Mouse (Mus musculus) layer of hippocampus, postnatal 36 days (tissue): ENCODE results near the gene Anks1b. TPM values are rescaled to one million over a fixed set of nuclear protein-coding genes. Genes with fewer than 3 reads are reported as not detected.

Experiments used
- DNase-seq, 2 experiments: peaks; one replicate each; pipeline ENCODE4 v3.0.0; 2022
- total RNA-seq, 2 experiments: library from RNA; stranded (reverse); gene quantifications; 2 replicates each; pipeline ENCODE4 v1.2.3; 2021

The Anks1b gene
- total RNA-seq, 2 experiments from 2014 or later, result 492 to 532 TPM

- DNase-seq, result no peak
These were observed 1007.7 kb downstream of the Anks1b start for GRCm38 (mm10) chr10:90880854-90881560.

DNA sequence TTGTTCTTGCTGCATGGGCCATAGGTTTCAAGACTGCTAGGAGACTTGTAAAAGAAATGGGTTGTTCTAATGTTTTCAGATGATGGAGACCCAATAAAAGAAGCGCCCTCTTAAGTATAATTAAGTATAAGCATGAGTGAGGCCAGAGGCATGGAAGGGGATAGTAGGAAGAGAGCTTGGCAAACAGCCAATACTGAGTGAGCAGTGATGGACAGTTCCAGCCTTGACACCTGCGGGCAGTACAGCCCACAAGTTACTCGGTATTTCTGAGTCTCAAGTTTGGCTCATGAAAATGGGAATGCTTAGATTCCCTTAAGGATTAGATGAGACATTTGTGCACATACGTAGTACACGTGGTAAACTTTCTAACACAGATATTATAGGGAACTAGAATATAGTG lies 1016.3 kb downstream of the Anks1b start:
- no peak for DNase-seq

DNA sequence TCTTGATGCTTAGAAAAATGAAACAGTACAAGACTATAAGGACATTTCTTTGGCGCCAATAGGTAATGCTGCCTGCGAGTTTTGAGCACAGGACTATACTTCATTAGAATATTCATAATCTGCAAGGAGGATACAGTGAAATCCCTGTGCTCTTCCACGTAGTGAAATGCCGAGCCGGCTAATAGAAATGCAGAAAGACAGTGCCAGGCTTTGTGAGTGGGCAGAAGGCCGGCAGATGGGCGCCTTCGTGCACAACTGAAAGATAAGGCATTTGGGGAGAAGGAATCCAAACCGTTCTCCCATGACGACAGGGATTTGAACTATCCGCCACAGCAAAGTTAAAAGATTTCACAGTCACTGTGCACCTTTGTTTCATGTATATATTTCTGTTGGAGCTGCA lies 1019.4 kb downstream of the Anks1b start:
- peak; percentile 70 to 71 for DNase-seq

DNA sequence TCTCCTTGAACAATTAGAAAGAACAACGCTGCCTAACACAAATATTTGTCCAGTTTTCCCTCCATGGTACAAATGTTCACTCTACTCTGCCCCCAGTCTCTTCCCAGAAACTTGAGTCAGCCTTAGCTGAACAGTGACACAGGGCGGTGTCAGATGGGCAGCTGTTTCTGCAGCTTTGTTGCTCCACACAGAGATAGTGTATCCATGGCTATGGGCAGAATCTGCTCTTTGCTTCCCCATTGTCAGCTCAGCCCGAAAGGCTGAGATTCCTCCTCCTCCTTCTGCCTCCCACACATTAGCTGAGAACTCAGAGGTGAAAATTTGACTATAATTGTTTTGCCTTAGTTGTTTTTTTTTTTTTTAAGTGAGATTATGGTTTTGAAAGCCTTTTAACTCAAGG lies 1024.6 kb downstream of the Anks1b start:
- no peak for DNase-seq

DNA sequence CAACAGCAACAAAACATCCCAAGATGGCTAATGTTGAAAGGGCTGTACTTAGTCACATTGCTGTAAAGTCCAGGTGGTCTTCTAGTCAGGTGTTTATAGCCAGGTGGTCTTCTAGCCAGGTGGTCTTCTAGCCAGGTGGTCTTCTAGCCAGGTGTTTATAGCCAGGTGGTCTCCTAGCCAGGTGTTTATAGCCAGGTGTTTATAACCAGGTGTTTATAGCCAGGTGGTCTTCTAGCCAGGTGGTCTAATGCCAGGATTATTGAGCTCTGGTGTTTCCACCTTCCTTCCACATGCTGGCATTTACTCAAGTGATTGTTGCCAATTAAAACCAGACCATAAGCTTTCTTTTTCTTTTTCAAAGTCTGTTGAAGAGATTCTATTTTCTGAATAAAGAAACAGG lies 1030.9 kb downstream of the Anks1b start:
- no peak for DNase-seq

GRCm38 (mm10) chr10:90907381-90907780 lies 1034.1 kb downstream of the Anks1b start:
- DNase-seq, result no peak

DNA sequence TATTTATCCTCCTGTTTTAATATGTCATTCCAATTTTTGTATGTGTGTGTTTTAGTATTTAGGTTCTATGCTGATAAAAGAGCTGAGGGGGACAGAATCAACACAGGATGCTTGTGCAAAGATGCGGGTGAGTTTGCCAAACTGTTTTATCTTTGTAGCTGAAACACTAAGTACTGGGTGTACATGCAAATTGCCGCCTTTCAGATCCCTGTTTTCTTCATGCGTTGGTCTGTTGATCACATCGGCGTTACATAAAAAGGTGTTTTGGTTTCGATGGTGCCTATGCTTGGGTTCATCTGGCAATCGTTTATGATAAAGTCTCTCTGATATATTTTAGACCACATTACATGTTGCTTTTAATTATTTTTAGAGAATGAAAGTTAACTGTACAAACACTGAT lies 1050.2 kb downstream of the Anks1b start:
- DNase-seq, result no peak

- no peak for DNase-seq
These were observed 1059.8 kb downstream of the Anks1b start for GRCm38 (mm10) chr10:90933088-90933487.

GRCm38 (mm10) chr10:90934678-90935077 lies 1061.4 kb downstream of the Anks1b start:
- DNase-seq, result no peak

DNA sequence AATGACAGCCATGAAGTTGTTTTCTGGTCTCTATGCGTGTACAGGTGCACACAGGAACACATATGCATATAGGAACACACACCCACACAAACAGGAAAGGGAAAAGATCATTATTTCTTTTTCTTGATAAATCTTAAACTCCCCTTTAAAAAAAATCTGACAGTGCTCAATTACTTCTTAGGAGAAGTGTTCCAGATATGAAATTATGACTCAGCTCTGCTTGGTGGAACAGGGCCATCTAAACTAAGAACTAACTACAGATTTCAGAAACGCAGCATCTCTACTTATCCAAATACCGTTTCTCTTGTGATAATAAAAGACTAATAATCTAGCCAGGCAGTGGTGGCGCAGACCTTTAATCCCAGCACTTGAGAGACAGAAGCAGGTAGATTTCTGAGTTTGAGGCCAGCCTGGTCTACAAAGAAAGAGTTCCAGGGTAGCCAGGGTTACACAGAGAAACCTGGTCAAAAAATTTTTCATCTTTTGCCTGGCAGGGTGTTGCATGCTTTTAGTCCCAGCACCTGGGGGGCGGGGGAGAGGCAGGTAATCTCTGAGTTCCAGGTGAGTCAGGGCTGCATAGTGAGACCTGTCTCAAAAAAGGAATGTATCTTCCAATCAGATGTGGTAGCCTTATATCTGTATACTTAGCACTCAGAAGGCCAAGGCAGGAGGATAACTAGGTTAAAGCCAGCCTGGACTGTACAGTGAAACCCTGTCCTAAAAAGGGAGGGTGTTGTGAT lies 1064.6 kb downstream of the Anks1b start:
- DNase-seq, result no peak

- no peak for DNase-seq
These were observed 1067.5 kb downstream of the Anks1b start for GRCm38 (mm10) chr10:90940521-90941520.

- no peak for DNase-seq
These were observed 1068.8 kb downstream of the Anks1b start for GRCm38 (mm10) chr10:90942001-90942700.

- no peak for DNase-seq
These were observed 1073.7 kb downstream of the Anks1b start for GRCm38 (mm10) chr10:90947043-90947442.

DNA sequence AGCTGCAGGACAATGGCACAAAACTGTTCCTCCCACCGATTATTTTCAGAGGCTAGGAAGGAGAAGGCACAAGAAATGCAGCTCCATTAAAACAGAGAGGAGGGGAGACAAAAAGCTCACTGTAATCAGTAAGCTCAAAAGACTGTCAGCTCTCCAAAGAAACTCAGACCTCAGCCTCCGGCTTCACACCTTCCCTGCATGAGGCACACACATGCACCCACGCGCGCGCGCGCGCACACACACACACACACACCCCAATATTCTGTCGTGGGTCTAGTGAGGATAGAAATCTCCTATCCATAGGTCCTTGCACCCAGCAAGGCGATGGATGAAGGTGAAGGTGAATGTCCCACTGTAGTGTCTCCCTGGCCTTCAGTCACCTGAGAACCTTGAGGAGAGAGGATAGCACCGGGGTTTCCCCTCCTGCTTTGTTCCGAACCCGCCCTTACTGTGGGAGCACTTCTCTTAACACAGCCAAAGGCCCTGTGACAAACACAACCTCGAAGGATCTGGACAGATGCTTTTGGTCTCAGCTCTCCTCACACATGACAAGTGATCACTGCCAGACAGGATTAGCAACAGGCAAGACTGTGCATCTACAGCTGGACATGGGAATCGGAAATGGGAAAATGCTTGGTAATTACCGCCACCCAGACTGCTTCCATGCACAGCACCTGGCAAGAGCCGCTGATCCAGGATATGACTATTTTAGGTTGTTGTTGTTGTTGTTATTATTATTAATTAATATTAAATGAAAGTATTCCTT lies 1074.5 kb downstream of the Anks1b start:
- DNase-seq, result no peak

GRCm38 (mm10) chr10:90953103-90953709 lies 1079.9 kb downstream of the Anks1b start:
- DNase-seq, result no peak

DNA sequence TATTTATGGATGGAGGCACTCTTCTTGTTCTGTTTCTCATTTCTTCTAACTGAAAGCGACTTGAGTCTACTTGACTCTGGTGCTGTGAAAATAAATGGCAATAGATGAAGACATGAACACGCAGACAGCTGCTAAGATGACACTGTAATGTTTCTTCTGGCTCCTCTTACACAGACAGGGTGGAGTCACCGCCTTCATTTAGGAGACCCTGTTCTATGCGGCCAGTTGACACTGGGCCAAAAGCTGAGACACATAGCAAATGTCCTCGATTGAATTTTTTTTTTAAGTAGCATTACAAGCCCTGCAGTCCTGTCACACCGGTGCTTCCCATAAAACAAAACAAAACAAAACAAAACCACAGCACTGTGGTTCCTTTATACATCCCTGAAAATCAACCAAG lies 1080.5 kb downstream of the Anks1b start:
- no peak for DNase-seq

DNA sequence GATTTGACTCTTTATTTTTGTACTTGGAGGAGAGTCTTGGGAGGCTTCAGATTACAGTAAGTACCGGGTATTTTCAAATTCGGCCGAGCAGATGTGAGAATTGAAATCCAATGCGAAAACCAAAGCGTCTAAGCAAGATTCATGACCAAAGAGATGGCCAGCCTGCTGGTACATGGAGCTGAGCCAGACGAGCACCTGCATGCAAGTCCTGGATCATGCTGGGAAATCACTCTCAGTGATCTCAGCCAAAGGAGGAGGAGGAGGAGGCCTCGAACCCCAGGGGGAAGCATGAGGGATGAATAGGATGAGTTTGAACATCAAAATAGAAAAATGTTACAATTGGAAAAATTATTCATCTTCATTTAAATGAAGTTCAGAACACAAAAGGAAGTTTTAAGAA lies 1087.1 kb downstream of the Anks1b start:
- DNase-seq, result no peak

GRCm38 (mm10) chr10:90964511-90964910 lies 1091.2 kb downstream of the Anks1b start:
- no peak for DNase-seq

DNA sequence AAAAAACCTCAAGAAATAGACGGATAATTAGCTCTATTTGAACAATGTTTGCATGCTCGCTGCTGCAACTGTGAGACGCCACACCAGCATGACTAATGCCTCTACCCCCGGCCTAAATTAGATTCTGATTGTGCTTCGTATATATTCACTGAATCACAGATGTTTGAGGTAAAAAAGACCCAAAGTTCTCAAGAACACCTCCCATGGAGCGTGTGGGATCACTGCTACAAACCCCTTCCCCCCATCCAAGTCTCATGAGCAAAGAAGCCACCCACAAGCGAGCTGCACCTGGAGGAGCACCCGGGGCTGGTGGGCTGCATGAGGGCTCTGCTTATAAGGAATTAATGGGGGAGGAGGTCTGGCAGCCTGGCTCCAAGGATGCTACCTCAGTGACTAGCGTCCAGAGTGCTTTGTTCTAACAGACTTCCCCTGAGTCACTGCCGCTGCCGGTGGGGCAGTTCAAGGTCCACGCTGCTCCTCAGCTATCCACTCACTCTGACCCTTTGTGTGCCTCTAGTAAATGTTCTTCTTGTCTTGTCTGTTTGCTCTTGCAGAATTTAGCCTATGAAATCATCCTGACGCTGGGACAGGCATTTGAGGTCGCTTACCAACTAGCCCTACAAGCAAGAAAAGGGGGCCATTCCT lies 1092.5 kb downstream of the Anks1b start:
- peak in 1 of 2 experiments; percentile 32 for DNase-seq

- DNase-seq, result peak; percentile 82 to 86
These were observed 1093.5 kb downstream of the Anks1b start for GRCm38 (mm10) chr10:90966821-90967220.
